Mouse (Mus musculus): Measurements from ENCODE around the gene Timm8a2. TPM values are rescaled to one million over a fixed set of nuclear protein-coding genes. Genes with fewer than 3 reads are reported as not detected.

Gene Timm8a2
- polyA plus RNA-seq, 1 experiment from 2014 or later: not detected

GRCm38 (mm10) chr14:122041413-122041825, 6.9 kb downstream of the Timm8a2 start:
- Histone ChIP-seq H3K4me3 (replicated peaks) (no peak overlapping the region), H3K36me3 (replicated peaks) (no peaks in the 10 kb centered on the region), H3K27ac (no peak overlapping the region), H3K9ac (no peak overlapping the region), H3K9me3 (no peaks in the 10 kb centered on the region), H3K4me2 (no peak overlapping the region), H3K4me1 (no peaks in the 10 kb centered on the region), H3K27me3 (no peaks in the 10 kb centered on the region)
- 84% methylated on average over 3 of the region's 3 CpGs for WGBS
- ATAC-seq (ENCODE audit: low FRiP score): no peak

- no peak for ATAC-seq (ENCODE audit: low FRiP score)
- 84% methylated on average over 8 of the region's 8 CpGs for WGBS
- Histone ChIP-seq H3K27ac (no peak overlapping the region), H3K4me2 (no peak overlapping the region), H3K9ac (no peak overlapping the region), H3K9me3 (no peaks in the 10 kb centered on the region), H3K4me1 (no peaks in the 10 kb centered on the region), H3K4me3 (replicated peaks) (no peak overlapping the region), H3K36me3 (replicated peaks) (no peaks in the 10 kb centered on the region), H3K27me3 (no peaks in the 10 kb centered on the region)
Measured at GRCm38 (mm10) chr14:122042142-122042694, 7.7 kb downstream of the Timm8a2 start.

GRCm38 (mm10) chr14:122047784-122048183, 13.3 kb downstream of the Timm8a2 start:
- no peak overlapping the region for H3K4me2 ChIP-seq
- H3K4me3 ChIP-seq (replicated peaks): no peak overlapping the region
- ATAC-seq (ENCODE audit: low FRiP score): no peak
- no peak overlapping the region for H3K9ac ChIP-seq
- no peak overlapping the region for H3K27ac ChIP-seq
- H3K36me3 ChIP-seq (replicated peaks): no peaks in the 10 kb centered on the region
- H3K27me3 ChIP-seq: no peaks in the 10 kb centered on the region
- WGBS: 93% methylated on average over 8 of the region's 8 CpGs
- H3K9me3 ChIP-seq: no peaks in the 10 kb centered on the region
- no peaks in the 10 kb centered on the region for H3K4me1 ChIP-seq

DNA sequence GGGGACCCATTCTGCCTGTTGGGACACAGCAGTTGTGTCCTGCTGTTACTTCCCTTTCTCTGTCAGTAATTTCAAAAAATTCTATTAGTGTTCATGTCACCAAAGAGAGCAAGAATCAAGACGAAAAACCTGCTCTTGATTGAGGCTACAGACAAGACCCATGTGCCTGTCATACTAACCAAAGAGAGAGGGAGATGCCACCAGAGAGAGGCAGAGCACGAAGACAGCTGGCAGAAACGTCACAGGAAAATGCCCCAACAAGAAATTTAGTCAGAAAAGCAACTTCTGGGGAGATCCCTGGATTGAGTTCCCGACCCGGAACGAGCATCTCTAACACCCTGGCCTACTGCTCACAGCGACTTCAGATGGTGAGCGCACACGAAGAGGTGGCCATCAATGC, 14.3 kb downstream of the Timm8a2 start:
- Histone ChIP-seq H3K9ac (no peak overlapping the region), H3K27me3 (no peaks in the 10 kb centered on the region), H3K4me1 (no peaks in the 10 kb centered on the region), H3K27ac (no peak overlapping the region), H3K36me3 (replicated peaks) (no peaks in the 10 kb centered on the region), H3K4me2 (no peak overlapping the region), H3K9me3 (no peaks in the 10 kb centered on the region), H3K4me3 (replicated peaks) (no peak overlapping the region)
- no peak for ATAC-seq (ENCODE audit: low FRiP score)
- 86% methylated on average over 9 of the region's 9 CpGs for WGBS

DNA sequence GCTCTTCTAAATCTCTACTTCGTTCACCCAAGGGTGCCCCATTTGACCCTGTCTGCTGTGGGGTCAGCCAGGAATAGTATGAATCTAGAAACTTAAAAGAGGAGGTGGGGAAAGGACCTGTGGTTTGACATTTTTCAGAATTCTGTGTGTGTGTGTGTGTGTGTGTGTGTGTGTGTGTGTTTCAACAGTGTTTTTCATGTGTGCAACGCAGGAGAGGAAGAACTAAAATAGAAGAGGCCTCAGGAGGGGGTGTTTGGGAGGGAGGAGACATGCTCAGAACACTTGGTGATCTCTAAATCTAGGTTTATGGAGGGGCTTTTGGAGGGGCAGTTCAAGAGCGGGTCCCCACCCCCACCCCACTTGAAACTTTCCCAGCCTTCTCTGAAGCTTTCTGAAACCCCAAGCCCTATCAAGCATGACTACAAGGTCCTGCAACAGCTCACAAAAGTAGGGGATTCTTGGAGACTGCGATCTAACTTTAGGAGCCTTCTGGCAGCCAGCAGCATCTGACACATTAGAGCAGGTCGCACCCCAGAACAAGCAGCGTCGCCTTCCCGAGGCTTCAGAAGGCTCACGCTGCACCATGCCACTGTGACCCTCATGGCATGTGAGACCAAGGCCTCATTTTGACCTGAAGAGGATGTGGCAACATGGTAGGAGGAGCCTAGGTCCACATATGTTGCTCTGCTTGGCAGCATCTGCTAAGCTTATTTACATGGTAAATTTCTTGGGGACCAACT, 18.6 kb downstream of the Timm8a2 start:
- Histone ChIP-seq H3K27ac (no peak overlapping the region), H3K4me2 (no peak overlapping the region), H3K36me3 (replicated peaks) (no peaks in the 10 kb centered on the region), H3K4me1 (no peaks in the 10 kb centered on the region), H3K4me3 (replicated peaks) (no peak overlapping the region), H3K9ac (no peak overlapping the region), H3K27me3 (no peaks in the 10 kb centered on the region), H3K9me3 (no peaks in the 10 kb centered on the region)
- ATAC-seq (ENCODE audit: low FRiP score): no peak
- WGBS: 89% methylated on average over 9 of the region's 9 CpGs

- no peak for ATAC-seq (ENCODE audit: low FRiP score)
- no peaks in the 10 kb centered on the region for H3K36me3 ChIP-seq (replicated peaks)
- no peak overlapping the region for H3K9ac ChIP-seq
Measured at GRCm38 (mm10) chr14:122056871-122057270, 22.4 kb downstream of the Timm8a2 start.

GRCm38 (mm10) chr14:122057941-122058346, 23.5 kb downstream of the Timm8a2 start:
- Histone ChIP-seq H3K27ac (no peak overlapping the region), H3K9me3 (no peaks in the 10 kb centered on the region), H3K27me3 (no peaks in the 10 kb centered on the region), H3K4me3 (replicated peaks) (no peak overlapping the region), H3K9ac (no peak overlapping the region), H3K4me2 (no peak overlapping the region), H3K36me3 (replicated peaks) (no peaks in the 10 kb centered on the region), H3K4me1 (no peaks in the 10 kb centered on the region)
- WGBS: 38% methylated on average over 2 of the region's 2 CpGs
- ATAC-seq (ENCODE audit: low FRiP score): no peak

More at GRCm38 (mm10) chr14:122056871-122057270, 22.4 kb downstream of the Timm8a2 start:
- no peaks in the 10 kb centered on the region for H3K9me3 ChIP-seq
- H3K4me1 ChIP-seq: no peaks in the 10 kb centered on the region
- no peak overlapping the region for H3K4me2 ChIP-seq
- WGBS: 85% methylated on average over 6 of the region's 6 CpGs
- H3K4me3 ChIP-seq (replicated peaks): no peak overlapping the region
- H3K27ac ChIP-seq: no peak overlapping the region
- H3K27me3 ChIP-seq: no peaks in the 10 kb centered on the region

DNA sequence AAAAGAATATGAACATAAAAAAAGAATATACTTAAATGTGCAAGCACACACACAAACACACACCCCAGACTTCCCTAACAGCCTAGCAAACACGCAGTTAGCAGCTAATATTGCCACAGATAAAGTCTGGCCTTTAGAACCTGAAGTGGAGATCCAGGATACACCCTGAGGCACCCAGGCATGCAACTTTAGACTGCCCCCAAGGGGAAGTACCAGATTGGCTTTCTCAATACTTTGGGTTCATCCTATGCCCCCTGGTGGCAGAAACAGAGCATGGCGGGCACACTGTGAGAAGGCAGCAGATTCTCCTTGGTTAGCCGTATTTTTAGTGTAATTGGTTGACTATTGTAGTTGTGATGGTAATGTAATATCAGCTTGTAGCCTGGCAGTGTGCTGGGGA, 26.2 kb downstream of the Timm8a2 start:
- H3K4me2 ChIP-seq: no peak overlapping the region
- H3K36me3 ChIP-seq (replicated peaks): no peaks in the 10 kb centered on the region
- H3K9me3 ChIP-seq: no peaks in the 10 kb centered on the region
- H3K27me3 ChIP-seq: no peaks in the 10 kb centered on the region
- no peak overlapping the region for H3K27ac ChIP-seq
- 0 out of 2 replicates have a peak, but pooled peaks have one; percentile 11 for ATAC-seq (ENCODE audit: low FRiP score)
- WGBS: 9% methylated on average over 3 of the region's 3 CpGs
- H3K9ac ChIP-seq: no peak overlapping the region
- H3K4me3 ChIP-seq (replicated peaks): no peak overlapping the region
- H3K4me1 ChIP-seq: no peaks in the 10 kb centered on the region

- H3K9ac ChIP-seq: no peak overlapping the region
- no peak overlapping the region for H3K27ac ChIP-seq
- H3K4me2 ChIP-seq: no peak overlapping the region
- no peaks in the 10 kb centered on the region for H3K27me3 ChIP-seq
- H3K36me3 ChIP-seq (replicated peaks): no peaks in the 10 kb centered on the region
- WGBS: 89% methylated on average over 6 of the region's 6 CpGs
- H3K9me3 ChIP-seq: no peaks in the 10 kb centered on the region
- ATAC-seq (ENCODE audit: low FRiP score): no peak
- H3K4me3 ChIP-seq (replicated peaks): no peak overlapping the region
- no peaks in the 10 kb centered on the region for H3K4me1 ChIP-seq
Measured at GRCm38 (mm10) chr14:122061376-122061775, 26.9 kb downstream of the Timm8a2 start.

GRCm38 (mm10) chr14:122062411-122063090, 28.1 kb downstream of the Timm8a2 start:
- no peak for ATAC-seq (ENCODE audit: low FRiP score)
- Histone ChIP-seq H3K9me3 (no peaks in the 10 kb centered on the region), H3K4me3 (replicated peaks) (no peak overlapping the region), H3K27me3 (no peaks in the 10 kb centered on the region), H3K27ac (no peak overlapping the region), H3K4me1 (no peaks in the 10 kb centered on the region), H3K9ac (no peak overlapping the region), H3K36me3 (replicated peaks) (no peaks in the 10 kb centered on the region), H3K4me2 (no peak overlapping the region)
- 80% methylated on average over 10 of the region's 10 CpGs for WGBS

GRCm38 (mm10) chr14:122063599-122063998, 29.1 kb downstream of the Timm8a2 start:
- H3K36me3 ChIP-seq (replicated peaks): no peaks in the 10 kb centered on the region
- H3K4me1 ChIP-seq: no peaks in the 10 kb centered on the region
- H3K27ac ChIP-seq: no peak overlapping the region
- no peaks in the 10 kb centered on the region for H3K9me3 ChIP-seq
- WGBS: 77% methylated on average over 5 of the region's 5 CpGs
- H3K4me2 ChIP-seq: no peak overlapping the region
- no peak for ATAC-seq (ENCODE audit: low FRiP score)
- no peaks in the 10 kb centered on the region for H3K27me3 ChIP-seq
- no peak overlapping the region for H3K4me3 ChIP-seq (replicated peaks)
- no peak overlapping the region for H3K9ac ChIP-seq

- no peak overlapping the region for H3K4me3 ChIP-seq (replicated peaks)
- no peaks in the 10 kb centered on the region for H3K9me3 ChIP-seq
- H3K9ac ChIP-seq: no peak overlapping the region
- H3K36me3 ChIP-seq (replicated peaks): no peaks in the 10 kb centered on the region
- WGBS: 3% methylated on average over 2 of the region's 2 CpGs
- no peak overlapping the region for H3K27ac ChIP-seq
- H3K4me1 ChIP-seq: no peaks in the 10 kb centered on the region
- no peak overlapping the region for H3K4me2 ChIP-seq
- H3K27me3 ChIP-seq: no peaks in the 10 kb centered on the region
- 0 out of 2 replicates have a peak, but pooled peaks have one; percentile 17 for ATAC-seq (ENCODE audit: low FRiP score)
Measured at GRCm38 (mm10) chr14:122064519-122064918, 30.0 kb downstream of the Timm8a2 start.
